Mouse (Mus musculus) neural tube, embryonic 10.5 days (tissue): ENCODE measurements around the gene Dennd6b.
A peak's percentile ranks its signal among the peaks of the same experiment; 100 is the strongest.

ENCODE experiments used
- DNase-seq: peaks from one replicate; pipeline ENCODE4 v3.0.0-alpha.2; 2017; ENCODE audit warnings: low spot score; ENCODE audit errors: extremely low spot score

The Dennd6b gene

GRCm38 (mm10) chr15:89196313-89196706, at the start of gene Dennd6b:
Gene Dennd6b (minus strand): TSS chr15:89196496.
- DNase-seq: peak; percentile 94

GRCm38 (mm10) chr15:89241025-89241424, 44.7 kb upstream of the Dennd6b start:
- DNase-seq: no peak

- no peak for DNase-seq
Measured at GRCm38 (mm10) chr15:89239751-89240392, 43.6 kb upstream of the Dennd6b start.

- DNase-seq: no peak
Measured at GRCm38 (mm10) chr15:89234052-89234451, 37.8 kb upstream of the Dennd6b start.

GRCm38 (mm10) chr15:89233586-89233985, 37.3 kb upstream of the Dennd6b start:
- DNase-seq: no peak

GRCm38 (mm10) chr15:89215611-89216233, 19.4 kb upstream of the Dennd6b start:
- no peak for DNase-seq

GRCm38 (mm10) chr15:89214953-89215352, 18.7 kb upstream of the Dennd6b start:
- DNase-seq: no peak

- DNase-seq: no peak
Measured at GRCm38 (mm10) chr15:89213517-89213916, 17.2 kb upstream of the Dennd6b start.

GRCm38 (mm10) chr15:89212495-89212894, 16.2 kb upstream of the Dennd6b start:
- DNase-seq: no peak

- DNase-seq: peak; percentile 20
Measured at GRCm38 (mm10) chr15:89211716-89212461, 15.6 kb upstream of the Dennd6b start.

- DNase-seq: peak; percentile 87
Measured at GRCm38 (mm10) chr15:89210915-89211715, 14.8 kb upstream of the Dennd6b start, which contains the start of gene Ppp6r2. Gene Ppp6r2 (plus strand): TSS chr15:89211553.

GRCm38 (mm10) chr15:89209886-89210761, 13.8 kb upstream of the Dennd6b start:
- DNase-seq: peak; percentile 90

GRCm38 (mm10) chr15:89207457-89207856, 11.2 kb upstream of the Dennd6b start:
- no peak for DNase-seq

GRCm38 (mm10) chr15:89197056-89197455, 760 bp upstream of the Dennd6b start:
- DNase-seq: no peak

GRCm38 (mm10) chr15:89195690-89196312, 495 bp downstream of the Dennd6b start:
- peak; percentile 89 for DNase-seq

GRCm38 (mm10) chr15:89195261-89195681, 1.0 kb downstream of the Dennd6b start:
- DNase-seq: peak; percentile 65

GRCm38 (mm10) chr15:89184937-89185227, 11.4 kb downstream of the Dennd6b start:
- no peak for DNase-seq

GRCm38 (mm10) chr15:89184141-89184936, 12.0 kb downstream of the Dennd6b start:
- no peak for DNase-seq

- no peak for DNase-seq
Measured at GRCm38 (mm10) chr15:89182842-89183241, 13.5 kb downstream of the Dennd6b start.
